Mouse (Mus musculus): ENCODE measurements around the gene Rtn1. TPM values are rescaled to one million over a fixed set of nuclear protein-coding genes. Genes with fewer than 3 reads are reported as not detected.

Gene Rtn1
- polyA plus RNA-seq, 1 experiment from 2014 or later = 3,115 TPM

GRCm38 (mm10) chr12:72285366-72286345, 123.2 kb downstream of the Rtn1 start:
- Histone ChIP-seq H3K27ac (peak overlapping the region; percentile 35; the same call in 1 of the 2 replicates), H3K36me3 (replicated peaks) (no peaks in the 10 kb centered on the region), H3K4me2 (no peak overlapping the region), H3K9me3 (no peaks in the 10 kb centered on the region), H3K4me1 (0 out of 2 replicates have a peak, but pooled peaks cover 4% of the 10 kb centered on the region), H3K9ac (no peak overlapping the region), H3K4me3 (no peak overlapping the region), H3K27me3 (replicated peaks) (no peaks in the 10 kb centered on the region)
- WGBS = 57% methylated on average over 25 of the region's 25 CpGs
- ATAC-seq (replicated peaks) = peak; percentile 74; the same call in 1 of the 2 replicates

- no peak for ATAC-seq (replicated peaks)
- no peaks in the 10 kb centered on the region for H3K36me3 ChIP-seq (replicated peaks)
- no peak overlapping the region for H3K9ac ChIP-seq
- H3K4me1 ChIP-seq = 0 out of 2 replicates have a peak, but pooled peaks cover 4% of the 10 kb centered on the region
- WGBS = 95% methylated on average over 7 of the region's 7 CpGs
- H3K9me3 ChIP-seq = no peaks in the 10 kb centered on the region
- H3K4me3 ChIP-seq = no peak overlapping the region
- no peaks in the 10 kb centered on the region for H3K27me3 ChIP-seq (replicated peaks)
- H3K4me2 ChIP-seq = no peak overlapping the region
- no peak overlapping the region for H3K27ac ChIP-seq
Observed at GRCm38 (mm10) chr12:72284576-72284975, 124.3 kb downstream of the Rtn1 start.

DNA sequence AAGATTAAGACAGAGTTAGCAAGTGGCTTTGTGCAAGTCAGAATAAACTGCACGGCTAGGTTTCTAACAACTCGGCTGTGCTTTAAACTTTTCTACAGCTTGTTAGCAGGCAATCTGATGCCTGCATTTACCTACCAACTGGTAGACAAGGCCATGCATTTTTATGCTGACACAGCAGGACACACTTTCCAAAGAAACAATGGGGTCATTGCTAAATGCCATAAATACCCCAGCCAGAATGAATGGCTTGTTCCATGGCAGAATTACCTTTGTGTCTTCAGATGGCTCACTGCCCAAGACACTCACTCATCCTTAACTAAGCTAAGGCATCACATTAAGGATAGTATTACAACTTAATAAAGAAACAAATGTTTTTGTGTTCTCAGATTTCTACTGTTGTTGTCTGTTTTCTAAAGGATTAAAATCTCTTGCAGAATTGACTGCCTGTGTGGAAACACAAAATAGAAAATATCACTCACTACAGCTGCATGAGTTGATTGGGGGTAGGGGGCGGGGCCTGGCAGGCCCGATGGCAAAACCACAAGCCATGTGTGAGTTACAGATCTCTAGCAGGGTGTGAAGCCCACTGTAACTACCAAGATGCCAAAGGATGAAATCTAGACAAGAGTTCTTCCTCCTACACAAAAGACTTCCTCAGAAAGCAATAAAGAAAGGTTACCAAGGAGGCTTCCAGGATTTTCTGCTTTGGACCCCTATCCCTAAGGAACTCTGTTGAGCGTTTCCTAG, 129.6 kb downstream of the Rtn1 start:
- H3K36me3 ChIP-seq (replicated peaks) = no peaks in the 10 kb centered on the region
- H3K4me2 ChIP-seq = no peak overlapping the region
- 56% methylated on average over 5 of the region's 5 CpGs for WGBS
- no peaks in the 10 kb centered on the region for H3K4me1 ChIP-seq
- H3K27me3 ChIP-seq (replicated peaks) = no peaks in the 10 kb centered on the region
- no peak overlapping the region for H3K9ac ChIP-seq
- no peak overlapping the region for H3K27ac ChIP-seq
- H3K9me3 ChIP-seq = no peaks in the 10 kb centered on the region
- ATAC-seq (replicated peaks) = no peak
- no peak overlapping the region for H3K4me3 ChIP-seq

GRCm38 (mm10) chr12:72273721-72274414, 135.0 kb downstream of the Rtn1 start:
- no peak overlapping the region for H3K4me2 ChIP-seq
- 0 out of 2 replicates have a peak, but pooled peaks have one; percentile 52 for ATAC-seq (replicated peaks)
- H3K9me3 ChIP-seq = no peaks in the 10 kb centered on the region
- H3K4me3 ChIP-seq = no peak overlapping the region
- WGBS = 52% methylated on average over 13 of the region's 13 CpGs
- no peaks in the 10 kb centered on the region for H3K36me3 ChIP-seq (replicated peaks)
- H3K27ac ChIP-seq = peak overlapping the region; percentile 31; the same call in 1 of the 2 replicates
- no peaks in the 10 kb centered on the region for H3K4me1 ChIP-seq
- H3K27me3 ChIP-seq (replicated peaks) = no peaks in the 10 kb centered on the region
- no peak overlapping the region for H3K9ac ChIP-seq

DNA sequence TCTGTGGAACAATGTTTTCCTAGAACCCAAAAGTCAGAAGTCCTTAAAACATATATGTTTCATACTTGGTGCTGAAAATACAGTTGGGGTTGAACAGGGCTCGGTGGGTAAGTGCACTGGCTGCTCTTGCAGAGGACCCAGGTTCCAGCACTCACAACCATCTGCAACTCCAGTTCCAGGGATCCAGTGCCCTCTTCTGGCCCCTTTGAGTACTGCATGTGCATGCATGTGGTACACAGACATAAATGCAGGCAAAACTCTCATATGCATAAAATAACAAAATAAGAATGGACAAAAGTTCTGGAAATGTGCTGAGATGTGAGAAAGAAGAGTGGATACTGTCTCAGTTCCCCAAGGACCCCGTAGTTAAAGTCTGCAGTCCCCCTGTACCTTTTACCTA, 141.2 kb downstream of the Rtn1 start:
- Histone ChIP-seq H3K4me1 (peaks cover 23% of the 10 kb centered on the region), H3K27ac (no peak overlapping the region), H3K4me3 (no peak overlapping the region), H3K27me3 (replicated peaks) (no peaks in the 10 kb centered on the region), H3K4me2 (no peak overlapping the region), H3K9ac (no peak overlapping the region), H3K9me3 (no peaks in the 10 kb centered on the region), H3K36me3 (replicated peaks) (no peaks in the 10 kb centered on the region)
- no peak for ATAC-seq (replicated peaks)
- 82% methylated on average over 2 of the region's 2 CpGs for WGBS

DNA sequence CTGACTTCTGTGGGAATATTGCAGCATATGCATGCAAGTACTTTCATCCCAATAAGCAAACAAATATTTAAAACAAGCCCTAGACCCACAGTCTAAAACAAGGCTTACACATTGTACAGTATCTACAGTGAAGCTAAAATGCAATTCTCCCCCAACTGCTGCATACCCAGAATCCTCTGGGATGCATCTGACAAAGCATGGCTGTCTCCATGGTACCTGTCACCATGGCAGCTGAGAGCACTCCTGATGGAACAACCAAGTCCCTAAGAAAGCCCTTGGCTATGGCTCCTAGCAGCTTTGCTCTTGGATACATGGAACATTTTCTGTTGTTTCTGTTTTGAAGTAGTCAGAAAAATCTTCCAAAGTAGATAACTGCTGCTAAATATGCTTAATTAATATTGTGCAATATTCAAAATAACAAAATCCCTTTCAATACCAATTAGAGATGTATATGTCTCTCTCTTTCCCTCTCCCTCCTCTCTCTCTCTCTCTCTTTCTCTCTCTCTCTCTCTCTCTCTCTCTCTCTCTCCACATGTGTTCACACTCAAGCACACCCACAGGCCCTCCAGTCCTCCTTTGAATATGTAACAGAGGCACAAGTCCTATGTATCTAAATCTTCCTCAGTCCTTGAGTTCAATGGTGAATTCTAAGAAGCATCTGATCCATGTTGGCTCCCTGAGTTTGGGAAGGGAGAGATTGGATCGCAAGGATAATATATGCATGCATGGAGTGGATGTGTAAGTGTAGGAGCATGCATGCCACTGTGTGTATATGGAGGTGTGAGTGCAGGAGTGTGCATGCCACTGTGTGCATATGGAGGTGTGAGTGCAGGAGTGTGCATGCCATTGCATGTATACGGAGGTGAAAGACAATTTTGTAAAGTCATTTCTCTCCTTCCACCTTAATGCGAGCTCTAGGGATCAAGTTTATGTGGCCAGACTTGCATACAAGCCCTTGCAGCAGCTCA, 143.3 kb downstream of the Rtn1 start:
- no peaks in the 10 kb centered on the region for H3K9me3 ChIP-seq

GRCm38 (mm10) chr12:72263213-72264103, 145.4 kb downstream of the Rtn1 start:
- H3K9me3 ChIP-seq = no peaks in the 10 kb centered on the region
- H3K27ac ChIP-seq = peak overlapping the region; percentile 73
- 60% methylated on average over 12 of the region's 12 CpGs for WGBS
- no peaks in the 10 kb centered on the region for H3K27me3 ChIP-seq (replicated peaks)
- no peaks in the 10 kb centered on the region for H3K36me3 ChIP-seq (replicated peaks)
- peaks cover 23% of the 10 kb centered on the region for H3K4me1 ChIP-seq
- no peak overlapping the region for H3K4me3 ChIP-seq
- H3K9ac ChIP-seq = no peak overlapping the region
- ATAC-seq (replicated peaks) = 0 out of 2 replicates have a peak, but pooled peaks have one; percentile 15
- H3K4me2 ChIP-seq = no peak overlapping the region

More for the DNA sequence above, 143.3 kb downstream of the Rtn1 start:
- H3K9ac ChIP-seq = no peak overlapping the region
- H3K4me2 ChIP-seq = no peak overlapping the region
- H3K27me3 ChIP-seq (replicated peaks) = no peaks in the 10 kb centered on the region
- H3K27ac ChIP-seq = peak overlapping the region; percentile 73
- peak; percentile 95 for ATAC-seq (replicated peaks)
- H3K4me1 ChIP-seq = peaks cover 23% of the 10 kb centered on the region
- H3K36me3 ChIP-seq (replicated peaks) = no peaks in the 10 kb centered on the region
- H3K4me3 ChIP-seq = no peak overlapping the region
- WGBS = 84% methylated on average over 3 of the region's 3 CpGs

GRCm38 (mm10) chr12:72257000-72257399, 151.9 kb downstream of the Rtn1 start:
- Histone ChIP-seq H3K27ac (no peak overlapping the region), H3K36me3 (replicated peaks) (no peaks in the 10 kb centered on the region), H3K27me3 (replicated peaks) (no peaks in the 10 kb centered on the region), H3K4me1 (no peaks in the 10 kb centered on the region), H3K4me2 (no peak overlapping the region), H3K9me3 (no peaks in the 10 kb centered on the region), H3K4me3 (no peak overlapping the region), H3K9ac (no peak overlapping the region)
- 78% methylated on average over 6 of the region's 6 CpGs for WGBS
- ATAC-seq (replicated peaks) = no peak

- ATAC-seq (replicated peaks) = peak; percentile 58; the same call in 1 of the 2 replicates
- H3K4me2 ChIP-seq = no peak overlapping the region
- no peaks in the 10 kb centered on the region for H3K27me3 ChIP-seq (replicated peaks)
- no peaks in the 10 kb centered on the region for H3K9me3 ChIP-seq
- H3K4me3 ChIP-seq = no peak overlapping the region
- H3K9ac ChIP-seq = no peak overlapping the region
- no peaks in the 10 kb centered on the region for H3K4me1 ChIP-seq
- WGBS = 49% methylated on average over 3 of the region's 3 CpGs
- no peaks in the 10 kb centered on the region for H3K36me3 ChIP-seq (replicated peaks)
- no peak overlapping the region for H3K27ac ChIP-seq
Observed at GRCm38 (mm10) chr12:72253040-72253439, 155.8 kb downstream of the Rtn1 start.

- Histone ChIP-seq H3K4me2 (no peak overlapping the region), H3K27ac (no peak overlapping the region), H3K36me3 (replicated peaks) (no peaks in the 10 kb centered on the region), H3K4me3 (no peak overlapping the region), H3K4me1 (no peaks in the 10 kb centered on the region), H3K9ac (no peak overlapping the region), H3K27me3 (replicated peaks) (no peaks in the 10 kb centered on the region), H3K9me3 (no peaks in the 10 kb centered on the region)
- 81% methylated on average over 10 of the region's 10 CpGs for WGBS
- no peak for ATAC-seq (replicated peaks)
Observed at GRCm38 (mm10) chr12:72251890-72252445, 156.9 kb downstream of the Rtn1 start.

Measured in midbrain, embryonic 15.5 days (tissue).